Mouse (Mus musculus): ENCODE results near the gene Gm1123.

Gm1123 gene

DNA sequence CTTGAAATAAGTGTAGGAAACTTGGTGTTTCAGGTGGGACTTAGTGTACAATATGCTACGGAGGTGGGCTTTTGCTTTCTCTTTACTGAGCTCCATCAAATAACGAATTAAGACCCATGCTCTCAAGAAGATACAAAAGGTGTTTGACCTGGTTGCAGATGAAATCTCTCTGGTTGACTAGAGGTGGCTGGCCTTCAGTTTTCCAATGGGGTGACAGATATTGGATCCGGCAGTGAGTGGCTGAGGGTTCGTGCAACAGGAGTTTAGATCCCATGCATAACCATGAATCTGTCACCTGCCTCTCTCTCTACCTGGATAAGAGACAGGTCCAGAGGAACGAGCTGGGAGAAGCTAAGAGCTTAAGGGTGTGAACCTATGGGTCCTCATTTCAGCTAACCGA is 76.9 kb downstream of the Gm1123 start:
- peak; percentile 36 for DNase-seq (ENCODE audit: extremely low spot score, low spot score)

DNA sequence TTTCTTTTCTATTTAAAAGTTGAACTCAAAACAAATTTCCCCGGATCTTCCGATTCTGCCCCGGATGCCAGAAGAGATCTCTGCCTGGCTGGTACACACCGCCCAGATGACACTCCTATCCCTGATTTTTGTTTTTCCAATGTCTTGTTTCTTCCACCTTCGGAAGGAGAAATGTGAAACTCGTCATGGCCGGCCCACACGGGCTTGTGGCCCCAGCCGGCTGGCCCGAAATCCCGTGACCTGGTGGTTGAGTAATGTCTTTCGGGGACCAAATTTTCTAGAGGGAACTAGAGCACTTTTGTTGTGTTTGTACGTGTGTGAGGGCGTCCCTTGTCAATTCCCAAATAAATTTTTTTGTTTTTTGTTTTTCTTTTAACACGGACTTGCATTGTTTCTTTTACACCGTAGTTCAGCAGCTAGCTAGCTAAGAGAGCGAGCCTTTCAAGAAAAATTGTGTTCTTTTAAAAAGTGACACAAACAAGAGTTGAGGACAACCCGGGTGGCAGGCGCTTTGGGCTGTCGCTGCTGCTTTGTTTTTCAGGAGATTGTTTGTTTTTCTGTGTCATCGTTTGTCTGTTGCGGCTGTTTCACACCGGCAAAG is 77.7 kb downstream of the Gm1123 start:
- peak; percentile 59 for DNase-seq (ENCODE audit: extremely low spot score, low spot score)
